Mouse (Mus musculus): ENCODE results near the gene Rdh19. TPM values are rescaled to one million over a fixed set of nuclear protein-coding genes. Genes with fewer than 3 reads are reported as not detected.

Gene Rdh19
- not detected for polyA plus RNA-seq (2014; fragmentation: Illumina TruSeq; extraction: RNeasy Lipid Tissue Mini Kit (QIAGEN cat#74804); ENCODE audit: low read depth, low replicate concordance)

DNA sequence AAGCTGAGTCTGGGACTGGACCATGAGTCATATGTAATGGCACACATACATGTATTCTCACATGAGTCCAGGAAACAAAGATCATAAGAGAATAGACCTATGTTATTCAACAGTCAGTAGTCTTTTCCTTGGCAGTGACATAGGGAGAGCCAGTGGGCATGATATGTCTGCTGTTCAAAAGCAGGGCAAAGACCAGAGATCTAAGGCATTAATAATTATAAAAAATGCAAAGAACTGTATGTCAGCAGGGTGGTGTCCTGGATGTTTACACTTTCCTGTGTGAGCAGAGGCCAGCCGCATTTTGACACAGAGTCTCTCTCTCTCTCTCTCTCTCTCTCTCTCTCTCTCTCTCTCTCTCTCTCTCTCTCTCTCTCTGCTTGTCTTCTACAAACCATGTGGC is at the start of gene Rdh19:
Gene Rdh19 (plus strand): TSS at position 301 of the 400 bp plus-strand sequence.

DNA sequence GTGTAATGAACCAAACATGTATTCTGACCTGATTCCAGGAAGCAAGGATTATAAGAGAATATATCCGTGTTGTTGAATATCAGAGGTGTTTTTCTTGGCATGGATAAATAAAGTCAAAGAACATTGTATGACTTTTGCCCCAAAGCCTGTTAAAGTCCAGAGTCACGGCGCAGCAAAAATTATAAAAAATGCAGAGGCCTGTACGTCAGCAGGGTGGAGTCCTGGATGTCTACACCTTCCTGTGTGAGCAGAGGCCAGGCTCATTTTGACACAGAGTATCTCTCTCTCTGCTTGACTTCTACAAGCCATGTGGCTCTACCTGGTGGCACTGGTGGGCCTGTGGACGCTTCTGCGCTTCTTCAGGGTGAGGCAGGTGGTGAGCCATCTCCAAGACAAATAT is 48.8 kb upstream of the Rdh19 start, which contains the start of gene Rdh16:
Gene Rdh16 (plus strand): TSS at position 262 of the 400 bp plus-strand sequence.

DNA sequence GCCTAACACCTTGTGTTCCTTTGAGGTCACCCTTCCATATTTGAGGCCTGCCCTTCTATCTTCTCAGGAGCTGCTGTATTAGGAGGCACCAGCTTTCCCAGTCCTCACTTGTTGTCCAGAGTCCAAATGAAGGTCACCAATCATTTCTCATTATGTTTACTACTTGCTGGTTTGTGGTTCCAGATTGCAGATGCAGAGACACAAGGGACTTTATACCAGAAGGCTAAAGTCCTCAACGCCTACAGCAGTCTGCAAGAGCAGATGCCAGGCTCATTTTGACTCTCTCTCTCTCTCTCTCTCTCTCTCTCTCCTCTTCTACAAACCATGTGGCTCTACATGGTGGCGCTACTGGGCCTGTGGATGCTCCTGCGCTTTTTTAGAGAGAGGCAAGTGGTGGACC is 16.5 kb downstream of the Rdh19 start, which contains the start of gene Rdh16f2:
Gene Rdh16f2 (plus strand): TSS at position 243 of the 400 bp plus-strand sequence.

GRCm38 (mm10) chr10:127888605-127889004 is 38.9 kb downstream of the Rdh19 start, which contains the start of gene Rdh7:
Rdh7 (minus strand) TSS chr10:127888817.

GRCm38 (mm10) chr10:127898218-127898617 is 48.5 kb downstream of the Rdh19 start, which contains the start of gene Sdr9c7:
Sdr9c7 (plus strand) TSS chr10:127898518.

Other genes with a start within 250 kb of the Rdh19 start
- gene Lrp1, start 228.8 kb upstream of the Rdh19 start, polyA plus RNA-seq (2014; fragmentation: Illumina TruSeq; extraction: RNeasy Lipid Tissue Mini Kit (QIAGEN cat#74804); ENCODE audit: low read depth, low replicate concordance): 87.8 TPM
- 48.3 TPM for gene Stat6, start 206.9 kb upstream of the Rdh19 start, polyA plus RNA-seq (2014; fragmentation: Illumina TruSeq; extraction: RNeasy Lipid Tissue Mini Kit (QIAGEN cat#74804); ENCODE audit: low read depth, low replicate concordance)
- gene Nemp1, start 183.0 kb upstream of the Rdh19 start, polyA plus RNA-seq (2014; fragmentation: Illumina TruSeq; extraction: RNeasy Lipid Tissue Mini Kit (QIAGEN cat#74804); ENCODE audit: low read depth, low replicate concordance): 5.4 TPM
- 10.6 TPM for gene Nab2, start 181.4 kb upstream of the Rdh19 start, polyA plus RNA-seq (2014; fragmentation: Illumina TruSeq; extraction: RNeasy Lipid Tissue Mini Kit (QIAGEN cat#74804); ENCODE audit: low read depth, low replicate concordance)
- 0.34 TPM for gene Myo1a, start 144.8 kb upstream of the Rdh19 start, polyA plus RNA-seq (2014; fragmentation: Illumina TruSeq; extraction: RNeasy Lipid Tissue Mini Kit (QIAGEN cat#74804); ENCODE audit: low read depth, low replicate concordance)
- gene Tac2, start 125.5 kb upstream of the Rdh19 start, polyA plus RNA-seq (2014; fragmentation: Illumina TruSeq; extraction: RNeasy Lipid Tissue Mini Kit (QIAGEN cat#74804); ENCODE audit: low read depth, low replicate concordance): not detected
- gene Zbtb39, start 110.4 kb upstream of the Rdh19 start, polyA plus RNA-seq (2014; fragmentation: Illumina TruSeq; extraction: RNeasy Lipid Tissue Mini Kit (QIAGEN cat#74804); ENCODE audit: low read depth, low replicate concordance): 4.4 TPM
- gene Gpr182, start 98.2 kb upstream of the Rdh19 start, polyA plus RNA-seq (2014; fragmentation: Illumina TruSeq; extraction: RNeasy Lipid Tissue Mini Kit (QIAGEN cat#74804); ENCODE audit: low read depth, low replicate concordance): 4.0 TPM
- not detected for gene Rdh1, start 90.2 kb upstream of the Rdh19 start, polyA plus RNA-seq (2014; fragmentation: Illumina TruSeq; extraction: RNeasy Lipid Tissue Mini Kit (QIAGEN cat#74804); ENCODE audit: low read depth, low replicate concordance)
- not detected for gene Rdh16f1, start 90.1 kb upstream of the Rdh19 start, polyA plus RNA-seq (2014; fragmentation: Illumina TruSeq; extraction: RNeasy Lipid Tissue Mini Kit (QIAGEN cat#74804); ENCODE audit: low read depth, low replicate concordance)
- gene Rdh9, start 73.5 kb upstream of the Rdh19 start, polyA plus RNA-seq (2014; fragmentation: Illumina TruSeq; extraction: RNeasy Lipid Tissue Mini Kit (QIAGEN cat#74804); ENCODE audit: low read depth, low replicate concordance): 0.31 TPM
- gene Rdh16, start 48.8 kb upstream of the Rdh19 start, polyA plus RNA-seq (2014; fragmentation: Illumina TruSeq; extraction: RNeasy Lipid Tissue Mini Kit (QIAGEN cat#74804); ENCODE audit: low read depth, low replicate concordance): not detected
- not detected for gene Rdh16f2, start 16.5 kb downstream of the Rdh19 start, polyA plus RNA-seq (2014; fragmentation: Illumina TruSeq; extraction: RNeasy Lipid Tissue Mini Kit (QIAGEN cat#74804); ENCODE audit: low read depth, low replicate concordance)
- 0.63 TPM for gene Rdh7, start 38.9 kb downstream of the Rdh19 start, polyA plus RNA-seq (2014; fragmentation: Illumina TruSeq; extraction: RNeasy Lipid Tissue Mini Kit (QIAGEN cat#74804); ENCODE audit: low read depth, low replicate concordance)
- gene Sdr9c7, start 48.6 kb downstream of the Rdh19 start, polyA plus RNA-seq (2014; fragmentation: Illumina TruSeq; extraction: RNeasy Lipid Tissue Mini Kit (QIAGEN cat#74804); ENCODE audit: low read depth, low replicate concordance): not detected
- not detected for gene Hsd17b6, start 157.7 kb downstream of the Rdh19 start, polyA plus RNA-seq (2014; fragmentation: Illumina TruSeq; extraction: RNeasy Lipid Tissue Mini Kit (QIAGEN cat#74804); ENCODE audit: low read depth, low replicate concordance)
- gene Prim1, start 165.2 kb downstream of the Rdh19 start, polyA plus RNA-seq (2014; fragmentation: Illumina TruSeq; extraction: RNeasy Lipid Tissue Mini Kit (QIAGEN cat#74804); ENCODE audit: low read depth, low replicate concordance): 3.7 TPM
- gene Naca, start 185.6 kb downstream of the Rdh19 start, polyA plus RNA-seq (2014; fragmentation: Illumina TruSeq; extraction: RNeasy Lipid Tissue Mini Kit (QIAGEN cat#74804); ENCODE audit: low read depth, low replicate concordance): 662 TPM
- 93.0 TPM for gene Ptges3, start 209.0 kb downstream of the Rdh19 start, polyA plus RNA-seq (2014; fragmentation: Illumina TruSeq; extraction: RNeasy Lipid Tissue Mini Kit (QIAGEN cat#74804); ENCODE audit: low read depth, low replicate concordance)
- gene Atp5b, start 233.3 kb downstream of the Rdh19 start, polyA plus RNA-seq (2014; fragmentation: Illumina TruSeq; extraction: RNeasy Lipid Tissue Mini Kit (QIAGEN cat#74804); ENCODE audit: low read depth, low replicate concordance): 7,621 TPM
- gene Baz2a, start 241.6 kb downstream of the Rdh19 start, polyA plus RNA-seq (2014; fragmentation: Illumina TruSeq; extraction: RNeasy Lipid Tissue Mini Kit (QIAGEN cat#74804); ENCODE audit: low read depth, low replicate concordance): 18.2 TPM